Mouse (Mus musculus) layer of hippocampus, adult 2 months (tissue): ENCODE data around the gene Olfr815. TPM values are rescaled to one million over a fixed set of nuclear protein-coding genes. Genes with fewer than 3 reads are reported as not detected.
"Not testable (repeated sequence)": the region's sequence is repeated elsewhere in the genome, so short reads cannot be mapped to it uniquely, and the experiment has no call there.

Experiments used
- DNase-seq, 2 experiments: peaks; one replicate each; pipeline ENCODE4 v3.0.0; 2022; ENCODE audit warnings: low spot score in 2 of 2
- H3K27ac ChIP-seq: fragments of 200-600 bp; 2 replicates; pipeline ENCODE4 v1.8.1; 2022
- H3K4me3 ChIP-seq: fragments of 200-600 bp; 2 replicates; pipeline ENCODE4 v1.8.1; 2022; ENCODE audit warnings: mild to moderate bottlenecking
- CTCF ChIP-seq: fragments of 200-600 bp; conservative IDR thresholded peaks from 2 replicates; pipeline ENCODE4 v1.8.1; 2022; ENCODE audit warnings: antibody characterized with exemption, mild to moderate bottlenecking, moderate library complexity
- long read RNA-seq, 2 experiments: library from polyadenylated mRNA; stranded (forward); transcript quantifications; one replicate each; pipeline ENCODE4 v2.0.0; 2021; ENCODE audit warnings: borderline mapping rate in 2 of 2
- total RNA-seq, 2 experiments: library from RNA; stranded (reverse); gene quantifications; 2 replicates each; pipeline ENCODE4 v1.2.3; 2021

The Olfr815 gene
- not detected for total RNA-seq
- long read RNA-seq, experiment 1 = 0 reads
- long read RNA-seq, experiment 2 = 0 reads

- H3K27ac ChIP-seq, DNase-seq, H3K4me3 ChIP-seq: not testable (repeated sequence)
These were observed at the start of gene Olfr815 for GRCm38 (mm10) chr10:129905767-129906166. TSS of gene Olfr815 (minus strand) at chr10:129905867.

- DNase-seq = no peak
- TF ChIP-seq CTCF = no peak
- Histone ChIP-seq H3K27ac (no peak within 1 kb of the TSS), H3K4me3 (no peak within 1 kb of the TSS)
These were observed 43.3 kb upstream of the Olfr815 start, which contains the start of gene Olfr818 for GRCm38 (mm10) chr10:129949000-129949399. TSS of gene Olfr818 (minus strand) at chr10:129949100.

GRCm38 (mm10) chr10:129915497-129915896 lies 9.8 kb upstream of the Olfr815 start, which contains the start of gene Olfr816:
TSS of gene Olfr816 (minus strand) at chr10:129915597.
- no peak for TF ChIP-seq CTCF
- DNase-seq = no peak

GRCm38 (mm10) chr10:129885934-129886333 lies 19.7 kb downstream of the Olfr815 start:
- no peak for TF ChIP-seq CTCF
- Histone ChIP-seq H3K4me3 (no peak overlapping the region), H3K27ac (no peak overlapping the region)
- DNase-seq = no peak

More at GRCm38 (mm10) chr10:129915497-129915896, 9.8 kb upstream of the Olfr815 start, which contains the start of gene Olfr816:
- Histone ChIP-seq H3K27ac (no peak within 1 kb of the TSS), H3K4me3 (no peak within 1 kb of the TSS)

GRCm38 (mm10) chr10:129885496-129885895 lies 20.2 kb downstream of the Olfr815 start:
- not testable (repeated sequence) for H3K27ac ChIP-seq, H3K4me3 ChIP-seq, DNase-seq

GRCm38 (mm10) chr10:129879751-129880150 lies 25.9 kb downstream of the Olfr815 start, which contains the start of gene Olfr814:
TSS of gene Olfr814 (minus strand) at chr10:129879851.
- DNase-seq, H3K27ac ChIP-seq, H3K4me3 ChIP-seq: not testable (repeated sequence)

- Histone ChIP-seq H3K4me3 (no peak within 1 kb of the TSS), H3K27ac (no peak within 1 kb of the TSS)
- no peak for DNase-seq
- TF ChIP-seq CTCF = no peak
These were observed 50.6 kb downstream of the Olfr815 start, which contains the start of gene Olfr813 for GRCm38 (mm10) chr10:129855067-129855466. TSS of gene Olfr813 (plus strand) at chr10:129855367.

Other genes with a start within 250 kb of the Olfr815 start
- gene Olfr800, start 248.2 kb downstream of the Olfr815 start, total RNA-seq = not detected
- not detected for gene Olfr801, start 232.0 kb downstream of the Olfr815 start, total RNA-seq
- not detected for gene Olfr802, start 217.7 kb downstream of the Olfr815 start, total RNA-seq
- gene Olfr803, start 211.6 kb downstream of the Olfr815 start, total RNA-seq = not detected
- gene Olfr804, start 202.7 kb downstream of the Olfr815 start, total RNA-seq = not detected
- not detected for gene Olfr805, start 176.5 kb downstream of the Olfr815 start, total RNA-seq
- gene Olfr806, start 163.9 kb downstream of the Olfr815 start, total RNA-seq = not detected
- not detected for gene Olfr807, start 148.1 kb downstream of the Olfr815 start, total RNA-seq
- not detected for gene Olfr808, start 140.4 kb downstream of the Olfr815 start, total RNA-seq
- not detected for gene Olfr809, start 131.2 kb downstream of the Olfr815 start, total RNA-seq
- not detected for gene Olfr810, start 111.0 kb downstream of the Olfr815 start, total RNA-seq
- not detected for gene Olfr811, start 101.5 kb downstream of the Olfr815 start, total RNA-seq
- not detected for gene Olfr812, start 59.8 kb downstream of the Olfr815 start, total RNA-seq
- gene Olfr813, start 50.5 kb downstream of the Olfr815 start, total RNA-seq = not detected
- not detected for gene Olfr814, start 26.0 kb downstream of the Olfr815 start, total RNA-seq
- not detected for gene Olfr816, start 9.7 kb upstream of the Olfr815 start, total RNA-seq
- not detected for gene Olfr818, start 43.2 kb upstream of the Olfr815 start, total RNA-seq
- gene Olfr819, start 61.4 kb upstream of the Olfr815 start, total RNA-seq = not detected
- gene Olfr247, start 70.3 kb upstream of the Olfr815 start, total RNA-seq = not detected
- gene Gm10310, start 79.2 kb upstream of the Olfr815 start, total RNA-seq = not detected
- gene Olfr820, start 106.8 kb upstream of the Olfr815 start, total RNA-seq = not detected
- not detected for gene Olfr821, start 124.5 kb upstream of the Olfr815 start, total RNA-seq
- gene Olfr822, start 165.3 kb upstream of the Olfr815 start, total RNA-seq = not detected
- gene Olfr823, start 209.5 kb upstream of the Olfr815 start, total RNA-seq = not detected
- gene Olfr824, start 224.1 kb upstream of the Olfr815 start, total RNA-seq = not detected